Mouse (Mus musculus) ES-Bruce4 (cell line): ENCODE results near the gene Cers6.

Experiments
- CTCF ChIP-seq: IDR thresholded peaks from one replicate; pipeline ENCODE4 v1.8.1; 2011; ENCODE audit warnings: low read depth, low read length
- EP300 ChIP-seq: IDR thresholded peaks from 2 replicates; pipeline ENCODE4 v1.6.1; 2011; ENCODE audit warnings: low read depth, low read length; ENCODE audit not compliant: insufficient read depth
- POLR2A ChIP-seq: IDR thresholded peaks from one replicate; pipeline ENCODE4 v1.8.1; 2011; ENCODE audit warnings: low read length; ENCODE audit not compliant: insufficient read depth

- no peak for TF ChIP-seq CTCF
- TF ChIP-seq EP300 = no peak
- no peak for TF ChIP-seq POLR2A
Observed at GRCm38 (mm10) chr2:68934651-68935050, 73.4 kb downstream of the Cers6 start.
